Mouse (Mus musculus): ENCODE results near the gene Phkg1. TPM values are rescaled to one million over a fixed set of nuclear protein-coding genes. Genes with fewer than 3 reads are reported as not detected.

Phkg1 gene
- total RNA-seq (2023) = under 1 TPM; 0.39 to 0.76 TPM

DNA sequence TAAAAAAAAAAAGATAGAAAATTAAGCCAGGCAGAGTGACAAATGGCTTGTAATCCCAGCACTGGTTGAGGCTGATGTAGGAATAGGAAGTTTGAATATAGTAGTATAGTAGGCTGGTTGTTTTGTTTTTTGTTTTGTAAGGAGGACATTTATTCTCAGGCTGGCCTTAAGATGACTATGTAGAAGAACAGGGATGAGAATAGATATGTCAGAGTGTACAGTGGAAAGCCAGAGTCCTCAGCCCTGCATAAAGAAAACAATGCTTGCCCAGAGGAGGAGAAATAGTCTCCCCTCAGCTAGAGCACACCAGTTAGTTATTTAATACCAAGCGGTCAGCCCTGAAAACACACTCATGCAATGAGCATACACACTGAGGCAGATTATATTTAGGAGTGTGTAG, at the start of gene Phkg1:
TSS of gene Phkg1 (minus strand) at position 101 of the 400 bp plus-strand sequence.

DNA sequence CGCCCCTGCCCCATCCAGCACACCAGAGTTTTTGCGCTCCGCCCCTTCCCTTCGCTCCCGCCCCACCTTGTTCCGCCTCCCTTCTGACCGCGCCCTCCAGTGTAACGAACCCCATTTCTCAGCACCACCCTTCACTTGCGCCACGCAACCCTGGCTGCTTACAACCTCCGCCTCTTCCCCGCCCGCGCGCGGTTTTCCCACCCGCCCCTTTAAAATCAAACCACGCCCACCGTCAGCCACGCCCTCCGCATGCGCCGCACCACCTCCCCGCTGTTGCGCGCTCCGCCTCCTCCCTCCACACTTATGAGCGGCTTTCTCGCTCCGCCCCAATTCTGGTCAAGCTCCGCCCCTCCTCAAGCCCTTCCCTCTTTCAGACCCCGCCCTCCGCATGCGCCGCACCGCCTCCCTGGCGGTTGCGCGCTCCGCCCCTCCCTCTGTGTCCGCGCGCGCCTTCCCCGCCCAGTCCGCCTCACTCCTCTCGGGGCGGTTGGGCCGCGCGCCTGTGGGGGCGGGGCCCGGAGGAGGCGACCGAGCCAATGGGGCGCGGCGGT, 43.2 kb upstream of the Phkg1 start, which contains the start of gene Vkorc1l1:
TSS of gene Vkorc1l1 (plus strand) at position 476 of the 551 bp plus-strand sequence.

DNA sequence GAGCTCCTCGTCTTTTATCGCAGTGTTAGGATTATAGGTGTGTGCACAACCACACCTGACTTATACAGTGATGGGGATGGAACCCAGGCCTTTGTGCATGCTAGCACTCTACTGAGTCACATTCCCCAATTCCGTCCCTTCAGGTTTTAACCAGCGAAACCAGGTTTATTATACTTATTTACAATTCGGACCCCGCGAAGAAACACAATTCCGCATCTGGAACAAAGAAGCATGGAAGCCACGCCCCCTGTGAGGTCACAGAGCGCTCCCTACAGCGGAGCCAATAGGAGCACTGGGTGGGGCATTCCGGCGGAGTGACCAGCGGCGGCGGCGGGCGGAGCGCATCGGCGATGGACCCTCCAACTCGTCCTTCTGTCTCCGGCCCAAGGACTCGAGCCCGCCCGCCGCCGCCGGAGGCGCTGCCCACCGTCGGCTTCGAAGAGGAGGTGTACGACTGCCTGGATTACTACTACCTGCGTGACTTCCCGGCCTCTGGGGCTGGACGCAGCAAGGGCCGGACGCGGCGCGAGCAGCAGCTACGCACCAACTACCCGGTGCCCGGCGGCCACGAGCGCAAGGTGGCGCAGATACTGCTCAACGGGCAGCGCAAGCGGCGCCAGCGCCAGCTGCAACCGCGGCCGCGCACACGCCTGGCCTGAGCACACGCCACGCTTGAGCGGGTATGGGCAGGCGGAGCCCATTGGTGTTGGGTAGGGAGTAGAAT, 10.1 kb upstream of the Phkg1 start, which contains the start of gene Nupr1l:
TSS of gene Nupr1l (plus strand) at position 299 of the 724 bp plus-strand sequence.

DNA sequence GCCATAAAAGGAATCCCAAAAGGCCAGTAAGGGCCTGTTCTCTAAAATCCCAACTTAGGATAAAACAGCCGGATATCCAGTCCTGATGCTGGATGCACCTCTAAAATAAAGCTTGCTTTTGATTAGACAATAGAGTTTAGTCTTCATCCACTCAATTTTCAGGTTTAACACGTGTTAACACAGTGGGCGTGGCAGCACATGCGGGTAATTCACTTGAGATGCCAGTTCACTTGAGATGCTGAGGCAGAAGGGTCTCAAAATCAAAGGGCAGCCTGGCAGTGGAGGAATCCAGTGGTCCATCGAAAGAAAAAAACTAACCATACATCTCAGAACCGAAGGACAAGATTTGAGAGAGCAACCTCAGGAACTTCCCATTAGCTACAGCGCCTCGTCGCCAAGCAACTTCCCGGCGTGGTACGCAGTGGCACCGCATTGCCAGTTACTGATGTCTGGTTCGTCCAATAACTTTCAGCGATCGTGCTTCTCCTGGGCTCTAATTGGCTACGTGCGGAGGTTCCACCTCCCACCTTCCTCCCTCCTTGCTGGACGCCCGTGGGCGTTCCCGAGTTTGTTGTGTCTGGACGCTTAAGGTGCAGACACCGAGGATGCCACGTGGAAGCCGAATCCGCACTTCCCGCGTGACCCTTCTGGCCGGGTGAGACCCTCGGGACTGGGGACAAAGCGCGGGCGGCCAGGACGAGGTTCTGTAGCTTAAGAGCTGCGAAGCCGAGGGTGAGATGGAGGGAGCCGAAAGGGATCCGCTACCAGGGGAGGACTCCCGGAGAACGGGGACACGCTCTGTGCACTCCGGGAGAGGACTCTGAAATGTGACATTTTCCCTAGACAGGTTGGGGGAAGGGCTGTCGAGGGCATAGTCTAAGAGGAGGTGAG, 2.9 kb downstream of the Phkg1 start, which contains the start of gene Zbed5:
TSS of gene Zbed5 (plus strand) at position 526 of the 891 bp plus-strand sequence.

DNA sequence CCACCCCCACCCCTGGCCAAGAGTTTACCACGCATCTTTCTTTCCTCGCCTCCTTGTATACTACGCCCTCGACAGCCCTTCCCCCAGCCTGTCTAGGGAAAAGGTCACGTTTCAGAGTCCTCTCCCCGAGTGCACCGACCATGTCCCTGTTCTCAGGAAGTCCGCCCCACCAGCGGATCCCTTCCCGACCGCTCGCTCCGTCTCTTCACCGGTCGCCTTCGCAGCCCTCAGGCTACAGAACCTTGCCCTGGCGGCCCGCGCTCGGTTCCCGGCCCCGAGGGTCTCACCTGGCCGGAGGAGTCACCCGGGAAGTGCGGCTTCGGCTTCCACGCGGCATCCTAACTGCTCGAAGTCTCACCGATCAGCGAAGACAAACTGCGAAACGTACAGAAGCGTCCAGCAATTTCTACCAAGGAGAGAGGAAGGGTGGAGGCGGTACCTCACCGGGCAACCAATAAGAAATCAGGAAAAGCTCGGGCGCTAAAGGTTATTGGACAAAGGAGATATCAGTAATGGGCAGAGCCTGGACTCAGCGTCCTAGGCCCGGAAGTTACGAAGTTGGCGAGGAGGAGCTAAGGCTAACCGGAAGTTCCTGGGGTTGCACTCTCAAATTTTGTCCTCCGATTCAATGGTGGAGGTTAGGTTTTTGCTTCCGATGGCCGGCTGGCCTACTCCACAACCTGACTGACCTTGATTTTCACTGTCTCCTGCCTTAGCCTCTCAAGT, 11.3 kb downstream of the Phkg1 start, which contains the start of gene Chchd2:
TSS of gene Chchd2 (minus strand) at position 560 of the 726 bp plus-strand sequence.

DNA sequence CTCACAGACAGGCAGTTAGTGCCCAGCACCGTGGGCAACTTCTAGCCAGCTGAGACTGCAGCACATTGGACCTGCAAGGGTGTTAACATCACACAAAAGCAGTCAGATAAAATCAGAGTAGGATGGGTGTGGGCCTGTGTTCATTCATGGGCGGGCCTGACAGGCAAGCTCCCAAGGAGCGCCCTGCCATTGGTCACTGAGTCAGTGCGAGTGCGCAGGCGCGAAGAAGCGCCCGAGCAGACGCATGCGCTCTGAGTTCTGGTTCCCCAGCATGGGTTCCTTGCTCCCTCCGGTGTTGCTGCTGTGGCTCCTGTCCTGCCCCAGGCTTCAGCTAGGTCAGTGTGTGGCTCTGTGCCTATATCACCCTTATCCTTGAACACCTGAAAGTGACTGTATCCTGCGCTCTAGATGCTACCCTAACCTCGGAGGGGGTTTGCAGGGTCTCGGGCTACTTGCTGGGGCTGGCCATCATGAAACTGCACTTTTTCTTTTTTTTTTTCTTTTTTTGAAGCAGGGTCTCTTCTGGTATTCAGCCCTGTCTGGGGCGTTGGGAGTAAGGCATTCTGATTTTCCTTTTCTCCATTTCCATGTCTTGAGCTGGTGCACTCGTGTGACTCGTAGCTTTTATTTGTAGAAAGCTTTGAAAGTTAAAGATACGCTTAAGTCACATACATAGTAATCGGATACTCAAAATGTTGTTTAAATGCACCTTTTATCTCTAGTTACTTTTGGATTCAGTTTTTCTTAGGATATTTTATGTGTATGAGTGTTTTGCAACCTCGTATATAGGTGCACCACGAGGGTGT, 51.4 kb downstream of the Phkg1 start, which contains the start of gene Sumf2:
TSS of gene Sumf2 (plus strand) at position 235 of the 806 bp plus-strand sequence.

Other genes starting within 250 kb of the Phkg1 start
- 1 to 10 TPM; 1.1 to 1.7 TPM for gene Zfp11, start 228.4 kb downstream of the Phkg1 start, total RNA-seq (2023)
- not detected for gene Sept14, start 190.0 kb downstream of the Phkg1 start, total RNA-seq (2023)
- 10 to 100 TPM; 46.5 to 57.2 TPM for gene Mrps17, start 183.1 kb downstream of the Phkg1 start, total RNA-seq (2023)
- gene Nipsnap2, start 173.5 kb downstream of the Phkg1 start, total RNA-seq (2023) = 10 to 100 TPM; 26.3 to 28.2 TPM
- 10 to 100 TPM; 15.0 to 18.2 TPM for gene Psph, start 111.1 kb downstream of the Phkg1 start, total RNA-seq (2023)
- 10 to 100 TPM; 23.9 to 25.2 TPM for gene Sumf2, start 51.6 kb downstream of the Phkg1 start, total RNA-seq (2023)
- 100 to 1,000 TPM; 153 to 181 TPM for gene Chchd2, start 11.1 kb downstream of the Phkg1 start, total RNA-seq (2023)
- gene Zbed5, start 2.8 kb downstream of the Phkg1 start, total RNA-seq (2023) = 1 to 10 TPM; 1.1 to 2.0 TPM
- gene Nupr1l, start 10.0 kb upstream of the Phkg1 start, total RNA-seq (2023) = under 1 TPM; 0.41 to 0.70 TPM
- gene Vkorc1l1, start 43.4 kb upstream of the Phkg1 start, total RNA-seq (2023) = 10 to 100 TPM; 10.3 to 13.7 TPM
- 10 to 100 TPM; 25.2 to 32.1 TPM for gene Gusb, start 104.5 kb upstream of the Phkg1 start, total RNA-seq (2023)
- gene Asl, start 130.7 kb upstream of the Phkg1 start, total RNA-seq (2023) = 10 to 100 TPM; 22.5 to 32.0 TPM
- 10 to 100 TPM; 25.8 to 28.9 TPM for gene Crcp, start 130.7 kb upstream of the Phkg1 start, total RNA-seq (2023)
- 1 to 10 TPM; 3.7 TPM for gene Tpst1, start 174.8 kb upstream of the Phkg1 start, total RNA-seq (2023)
- gene Kctd7, start 246.3 kb upstream of the Phkg1 start, total RNA-seq (2023) = 1 to 10 TPM; 2.4 to 3.9 TPM

Data from T-cell, adult 66 days (primary cell).